Mouse (Mus musculus) myocyte (in vitro differentiated cells): ENCODE measurements around the gene Ssr4. TPM values are rescaled to one million over a fixed set of nuclear protein-coding genes. Genes with fewer than 3 reads are reported as not detected.
A peak's percentile ranks its signal among the peaks of the same experiment; 100 is the strongest.

Experiments
- H3K27me3 ChIP-seq: one replicate; pipeline ENCODE4 v1.6.1; 2011; ENCODE audit not compliant: control insufficient read depth, insufficient read depth, insufficient read length
- H3K36me3 ChIP-seq: one replicate; pipeline ENCODE4 v1.6.1; 2011; ENCODE audit not compliant: control insufficient read depth, insufficient read depth
- H3K4me2 ChIP-seq: one replicate; pipeline ENCODE4 v1.6.1; 2011; ENCODE audit warnings: low read depth, control low read depth
- H3K4me3 ChIP-seq: one replicate; pipeline ENCODE4 v1.5.1; 2011; ENCODE audit warnings: mild to moderate bottlenecking, control low read depth, moderate library complexity
- H3K79me2 ChIP-seq: one replicate; pipeline ENCODE4 v1.6.1; 2011; ENCODE audit not compliant: control insufficient read depth, insufficient read depth
- H3ac ChIP-seq: one replicate; pipeline ENCODE4 v1.6.1; 2011; ENCODE audit not compliant: control insufficient read depth, insufficient read length
- CEBPB ChIP-seq: IDR thresholded peaks from 2 replicates; pipeline ENCODE4 v1.6.1; 2011; ENCODE audit warnings: mild to moderate bottlenecking, moderate library complexity; ENCODE audit not compliant: poor library complexity, insufficient read depth, severe bottlenecking
- E2F4 ChIP-seq: IDR thresholded peaks from one replicate; pipeline ENCODE4 v1.6.1; 2011; ENCODE audit warnings: mild to moderate bottlenecking, control low read depth, moderate library complexity; ENCODE audit not compliant: insufficient read depth
- MAX ChIP-seq: IDR thresholded peaks from one replicate; pipeline ENCODE4 v1.6.1; 2011; ENCODE audit warnings: low read depth, mild to moderate bottlenecking, control low read depth
- MYOD1 ChIP-seq, 3 experiments: IDR thresholded peaks; one replicate each; pipeline ENCODE4 v1.6.1; 2011; ENCODE audit warnings: control low read depth in 2 of 3, low read depth in 2 of 3, mild to moderate bottlenecking in 2 of 3, moderate library complexity in 1 of 3; ENCODE audit not compliant: insufficient read length in 2 of 3, control insufficient read depth in 1 of 3
- MYOG ChIP-seq, 3 experiments: IDR thresholded peaks; one replicate each; pipeline ENCODE4 v1.6.1; 2011; ENCODE audit warnings: control low read depth in 2 of 3, low read depth in 2 of 3, mild to moderate bottlenecking in 2 of 3; ENCODE audit not compliant: insufficient read length in 2 of 3, control insufficient read depth in 1 of 3, insufficient read depth in 1 of 3
- POLR2A ChIP-seq: IDR thresholded peaks from one replicate; pipeline ENCODE4 v1.6.1; 2011; ENCODE audit warnings: low read depth, mild to moderate bottlenecking, control low read depth, moderate library complexity; ENCODE audit not compliant: insufficient read length
- POLR2AphosphoS2 ChIP-seq: IDR thresholded peaks from one replicate; pipeline ENCODE4 v1.6.1; 2011; ENCODE audit warnings: low read depth, control low read depth; ENCODE audit not compliant: insufficient read length
- REST ChIP-seq: IDR thresholded peaks from one replicate; pipeline ENCODE4 v1.6.1; 2011; ENCODE audit warnings: mild to moderate bottlenecking, control low read depth, moderate library complexity; ENCODE audit not compliant: insufficient read depth, insufficient read length
- SRF ChIP-seq: IDR thresholded peaks from one replicate; pipeline ENCODE4 v1.6.1; 2011; ENCODE audit warnings: low read depth; ENCODE audit not compliant: control insufficient read depth, insufficient read length
- TCF12 ChIP-seq: IDR thresholded peaks from one replicate; pipeline ENCODE4 v1.6.1; 2011; ENCODE audit warnings: mild to moderate bottlenecking, control low read depth; ENCODE audit not compliant: poor library complexity, insufficient read depth, severe bottlenecking
- TCF3 ChIP-seq: IDR thresholded peaks from one replicate; pipeline ENCODE4 v1.6.1; 2011; ENCODE audit warnings: low read depth, control low read depth; ENCODE audit not compliant: insufficient read length
- USF1 ChIP-seq: IDR thresholded peaks from one replicate; pipeline ENCODE4 v1.6.1; 2011; ENCODE audit warnings: low read depth, mild to moderate bottlenecking, control low read depth, moderate library complexity
- polyA plus RNA-seq: library from polyadenylated mRNA; unstranded; fragments of >200 nt; fragmentation: generic; extraction: Trizol; gene quantifications from one replicate; pipeline ENCODE4 v1.2.1, GENCODE M21; 2012; ENCODE audit warnings: missing spikeins

The Ssr4 gene
- polyA plus RNA-seq, 1 experiment = 224 TPM

DNA sequence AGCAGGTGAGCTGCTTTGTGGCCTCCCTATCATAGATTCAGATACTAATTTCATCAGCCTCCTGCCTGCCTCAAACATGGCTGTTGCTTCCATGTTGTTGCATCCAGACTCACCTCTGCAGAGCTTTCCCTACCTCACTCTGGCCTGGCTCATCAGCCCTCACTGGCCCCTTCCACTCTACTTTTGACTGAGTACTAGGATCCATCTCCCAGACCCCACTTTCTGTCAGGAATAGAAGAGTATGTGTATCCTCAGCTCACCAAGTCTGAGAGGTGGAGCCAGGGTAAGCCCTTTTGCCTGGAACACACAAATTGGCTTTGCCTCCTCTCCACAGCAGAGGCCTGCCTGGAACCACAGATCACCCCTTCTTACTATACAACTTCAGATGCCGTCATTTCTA, 1.7 kb downstream of the Ssr4 start:
- Histone ChIP-seq H3K79me2 (peaks cover 47% of the 10 kb centered on the region), H3K36me3 (no peaks in the 10 kb centered on the region), H3K4me2 (peak overlapping the region; percentile 82), H3ac (no peak overlapping the region), H3K4me3 (peak overlapping the region; percentile 88), H3K27me3 (no peaks in the 10 kb centered on the region)
- no peak for TF ChIP-seq E2F4
- no peak for TF ChIP-seq POLR2AphosphoS2
- no peak for TF ChIP-seq MYOD1 (IDR thresholded peaks at IDR 0.05; ENCODE audit: control insufficient read depth in 1 of 3, insufficient read length in 2 of 3, low read depth in 2 of 3)
- TF ChIP-seq TCF3 = no peak
- TF ChIP-seq REST = no peak
- no peak for TF ChIP-seq SRF
- TF ChIP-seq CEBPB = no peak
- TF ChIP-seq POLR2A = no peak
- TF ChIP-seq MYOG (IDR thresholded peaks at IDR 0.05; ENCODE audit: control insufficient read depth in 1 of 3, insufficient read depth in 1 of 3, insufficient read length in 2 of 3, low read depth in 2 of 3) = no peak
- TF ChIP-seq TCF12 = no peak
- no peak for TF ChIP-seq USF1
- TF ChIP-seq MAX = no peak

DNA sequence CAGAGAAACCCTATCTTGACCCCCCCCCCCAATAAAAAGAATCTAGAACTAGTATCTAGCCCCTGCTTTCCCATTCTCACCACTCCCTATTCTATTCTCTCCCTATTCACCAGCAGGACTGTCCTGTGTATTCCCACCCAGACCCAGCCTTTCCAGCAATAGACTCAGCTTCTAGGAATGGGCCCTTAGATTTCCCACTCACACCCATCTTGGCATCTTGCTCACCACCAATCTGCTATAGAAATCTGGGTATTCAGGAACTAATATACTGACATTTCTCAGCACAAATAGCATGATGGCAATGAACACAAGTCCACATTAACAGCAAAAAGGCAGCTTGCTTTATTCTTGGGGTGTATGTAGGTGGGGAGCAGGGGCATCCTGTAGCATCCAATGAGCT, 6.2 kb downstream of the Ssr4 start:
- Histone ChIP-seq H3K27me3 (no peaks in the 10 kb centered on the region), H3K4me2 (no peak overlapping the region), H3K4me3 (no peak overlapping the region), H3K79me2 (peaks cover 8% of the 10 kb centered on the region), H3ac (no peak overlapping the region), H3K36me3 (no peaks in the 10 kb centered on the region)
- TF ChIP-seq POLR2AphosphoS2 (no peak), E2F4 (no peak), TCF12 (no peak), SRF (no peak), USF1 (no peak), CEBPB (no peak), TCF3 (no peak), MAX (no peak), REST (no peak), MYOG (IDR thresholded peaks at IDR 0.05; ENCODE audit: control insufficient read depth in 1 of 3, insufficient read depth in 1 of 3, insufficient read length in 2 of 3, low read depth in 2 of 3) (no peak), MYOD1 (IDR thresholded peaks at IDR 0.05; ENCODE audit: control insufficient read depth in 1 of 3, insufficient read length in 2 of 3, low read depth in 2 of 3) (no peak), POLR2A (no peak)

DNA sequence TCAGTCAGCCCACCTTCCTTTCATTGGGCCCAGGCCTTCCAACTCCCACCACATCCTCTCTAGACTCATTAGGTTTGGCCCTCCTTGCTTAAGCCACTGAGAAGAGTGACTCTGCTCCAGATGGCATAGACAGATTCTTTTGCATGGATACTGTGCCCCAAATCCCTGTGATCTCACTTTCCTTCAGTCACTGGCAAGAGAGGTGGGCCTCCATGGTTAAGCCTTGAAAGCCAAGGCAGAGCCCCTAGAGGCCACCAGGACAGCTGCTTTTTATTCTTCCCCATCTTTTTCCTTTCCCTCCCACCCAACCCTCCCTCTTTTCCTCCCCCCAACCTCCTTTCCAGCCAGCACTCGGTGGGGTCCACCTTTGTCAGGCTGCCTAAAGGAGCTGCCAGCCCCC, 6.7 kb downstream of the Ssr4 start:
- Histone ChIP-seq H3K4me3 (no peak overlapping the region), H3K36me3 (no peaks in the 10 kb centered on the region), H3K4me2 (no peak overlapping the region), H3K27me3 (no peaks in the 10 kb centered on the region), H3K79me2 (peaks cover 4% of the 10 kb centered on the region), H3ac (no peak overlapping the region)
- TF ChIP-seq CEBPB (no peak), REST (no peak), MYOG (IDR thresholded peaks at IDR 0.05; ENCODE audit: control insufficient read depth in 1 of 3, insufficient read depth in 1 of 3, insufficient read length in 2 of 3, low read depth in 2 of 3) (no peak), USF1 (no peak), POLR2AphosphoS2 (no peak), TCF12 (no peak)

DNA sequence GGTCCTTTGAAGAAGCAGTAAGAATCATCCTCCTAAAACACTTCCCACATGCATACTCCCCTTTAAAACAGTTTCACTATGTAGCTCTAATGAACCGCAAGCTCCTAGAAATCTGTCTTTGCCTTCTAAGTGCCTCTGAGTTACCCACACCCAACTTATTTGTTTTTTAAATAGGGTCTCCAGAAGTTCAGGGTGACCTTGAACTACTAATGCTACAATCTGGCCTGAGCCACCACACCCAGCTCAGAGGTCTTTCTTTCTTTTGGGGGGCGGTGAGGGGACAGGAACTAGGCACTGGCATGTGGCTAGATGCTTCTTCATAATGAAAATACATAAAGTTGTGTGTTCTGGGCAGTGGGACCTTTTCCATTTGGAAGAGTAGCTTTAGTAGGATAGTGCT, 10.7 kb downstream of the Ssr4 start:
- Histone ChIP-seq H3K4me3 (no peak overlapping the region), H3K36me3 (no peaks in the 10 kb centered on the region), H3K4me2 (no peak overlapping the region), H3K79me2 (no peaks in the 10 kb centered on the region), H3ac (no peak overlapping the region), H3K27me3 (no peaks in the 10 kb centered on the region)
- no peak for TF ChIP-seq MYOG (IDR thresholded peaks at IDR 0.05; ENCODE audit: control insufficient read depth in 1 of 3, insufficient read depth in 1 of 3, insufficient read length in 2 of 3, low read depth in 2 of 3)
- no peak for TF ChIP-seq TCF12
- TF ChIP-seq TCF3 = no peak
- TF ChIP-seq CEBPB = no peak
- TF ChIP-seq REST = no peak
- TF ChIP-seq POLR2A = no peak
- no peak for TF ChIP-seq MAX
- no peak for TF ChIP-seq USF1
- no peak for TF ChIP-seq POLR2AphosphoS2
- TF ChIP-seq SRF = no peak
- TF ChIP-seq E2F4 = no peak
- TF ChIP-seq MYOD1 (IDR thresholded peaks at IDR 0.05; ENCODE audit: control insufficient read depth in 1 of 3, insufficient read length in 2 of 3, low read depth in 2 of 3) = no peak

DNA sequence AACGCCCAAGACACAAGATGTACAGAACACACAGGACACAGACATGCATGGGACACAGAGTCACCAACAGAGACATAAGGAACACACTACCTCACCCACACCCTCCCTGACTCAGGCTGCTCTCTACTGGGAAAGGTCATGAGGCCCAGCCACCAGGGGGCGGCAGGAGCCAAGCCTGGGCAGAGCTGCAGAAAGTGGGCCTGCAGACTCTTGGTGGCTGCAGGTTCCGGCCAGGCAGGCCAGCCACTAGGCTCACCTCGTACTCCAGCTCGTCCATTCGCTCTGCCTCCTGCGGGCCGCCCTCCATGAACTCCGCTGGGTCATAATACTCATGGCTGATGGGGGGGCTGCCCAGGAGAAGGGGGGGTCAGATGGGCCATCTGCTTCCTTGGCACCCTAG, 11.7 kb downstream of the Ssr4 start:
- Histone ChIP-seq H3K4me3 (no peak overlapping the region), H3ac (no peak overlapping the region)
- TF ChIP-seq TCF12 (no peak), E2F4 (no peak), CEBPB (no peak), MYOD1 (IDR thresholded peaks at IDR 0.05; ENCODE audit: control insufficient read depth in 1 of 3, insufficient read length in 2 of 3, low read depth in 2 of 3) (no peak)

More for the DNA sequence above, 11.7 kb downstream of the Ssr4 start:
- H3K27me3 ChIP-seq = no peaks in the 10 kb centered on the region
- H3K36me3 ChIP-seq = no peaks in the 10 kb centered on the region
- H3K4me2 ChIP-seq = no peak overlapping the region
- H3K79me2 ChIP-seq = no peaks in the 10 kb centered on the region
